Mouse (Mus musculus): ENCODE data around the gene Grn. TPM values are rescaled to one million over a fixed set of nuclear protein-coding genes. Genes with fewer than 3 reads are reported as not detected.
A peak's percentile ranks its signal among the peaks of the same experiment; 100 is the strongest.

The Grn gene
- polyA plus RNA-seq, 1 experiment from 2014 or later, result 215 TPM

DNA sequence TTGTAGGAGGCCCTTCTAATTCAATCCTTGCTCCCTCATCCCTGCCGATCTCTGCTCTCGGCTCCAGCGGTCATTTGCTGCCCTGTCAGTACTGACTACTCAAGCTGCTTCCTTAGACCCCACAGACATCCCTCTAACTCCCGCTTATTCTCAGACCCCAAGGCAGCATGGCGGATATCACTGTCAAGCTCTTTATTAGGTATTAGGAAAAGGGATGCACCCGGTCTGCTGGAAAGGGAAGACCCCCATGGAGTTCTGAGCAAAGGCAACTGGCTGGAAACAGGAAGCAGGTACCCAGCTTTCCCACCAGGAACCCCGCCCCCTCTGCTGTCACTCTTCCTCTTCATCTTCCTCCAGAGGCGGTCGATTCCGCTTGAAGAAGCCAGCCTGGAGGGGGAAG, 23.0 kb downstream of the Grn start:
- no peak for ATAC-seq (replicated peaks; ENCODE audit: extremely low read depth, insufficient read depth, low FRiP score)
- no peak overlapping the region for H3K27ac ChIP-seq (ENCODE audit: low read length)
- H3K9me3 ChIP-seq (replicated peaks; ENCODE audit: control insufficient read depth, low read length), result no peaks in the 10 kb centered on the region
- peaks cover 23% of the 10 kb centered on the region for H3K4me1 ChIP-seq (ENCODE audit: control insufficient read depth, insufficient read depth, low read length)
- 26% methylated on average over 10 of the region's 10 CpGs for WGBS
- no peak overlapping the region for H3K4me2 ChIP-seq (ENCODE audit: low read depth, low read length)
- no peak overlapping the region for H3K4me3 ChIP-seq (ENCODE audit: low read length)
- no peak overlapping the region for H3K9ac ChIP-seq (ENCODE audit: low read length)
- no peaks in the 10 kb centered on the region for H3K27me3 ChIP-seq (ENCODE audit: control insufficient read depth, insufficient read depth, low read length)
- no peaks in the 10 kb centered on the region for H3K36me3 ChIP-seq (ENCODE audit: control insufficient read depth, insufficient read depth)

DNA sequence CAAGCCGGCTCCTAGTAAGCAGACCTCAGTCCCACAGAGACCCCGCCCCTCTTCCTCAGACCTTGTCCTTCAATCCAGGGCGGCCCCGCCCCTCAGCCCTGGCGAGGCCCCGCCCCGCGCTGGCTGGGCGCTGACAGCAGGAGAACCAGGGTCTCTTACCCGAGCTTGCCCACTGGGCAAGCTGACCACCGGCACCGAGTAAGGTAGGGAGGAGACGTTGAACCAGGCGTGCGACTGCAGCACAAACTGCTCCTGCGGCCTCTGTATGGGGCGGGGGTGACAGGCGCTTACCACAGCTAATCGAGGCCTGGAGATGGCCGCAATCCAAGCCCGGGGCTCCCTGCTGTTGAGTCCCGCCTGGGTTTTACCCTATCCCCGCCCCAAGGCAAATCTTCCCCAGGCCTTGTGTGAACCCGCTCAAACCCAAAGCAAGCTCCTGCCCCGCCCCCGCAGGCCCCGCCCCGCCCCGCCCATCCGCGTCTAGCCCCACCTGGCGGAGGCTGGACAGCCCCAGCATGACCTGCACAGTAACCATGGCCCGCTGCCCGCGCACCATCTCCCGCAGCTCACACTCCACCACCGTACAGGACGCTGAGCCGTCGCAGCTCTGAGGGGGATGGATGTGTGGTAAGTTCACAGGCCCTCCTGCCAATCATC, 25.8 kb downstream of the Grn start:
- Histone ChIP-seq H3K27ac (ENCODE audit: low read length) (peak overlapping the region; percentile 56), H3K27me3 (ENCODE audit: control insufficient read depth, insufficient read depth, low read length) (peaks cover 6% of the 10 kb centered on the region; the same call in 1 of the 2 replicates), H3K9me3 (replicated peaks; ENCODE audit: control insufficient read depth, low read length) (no peaks in the 10 kb centered on the region)

DNA sequence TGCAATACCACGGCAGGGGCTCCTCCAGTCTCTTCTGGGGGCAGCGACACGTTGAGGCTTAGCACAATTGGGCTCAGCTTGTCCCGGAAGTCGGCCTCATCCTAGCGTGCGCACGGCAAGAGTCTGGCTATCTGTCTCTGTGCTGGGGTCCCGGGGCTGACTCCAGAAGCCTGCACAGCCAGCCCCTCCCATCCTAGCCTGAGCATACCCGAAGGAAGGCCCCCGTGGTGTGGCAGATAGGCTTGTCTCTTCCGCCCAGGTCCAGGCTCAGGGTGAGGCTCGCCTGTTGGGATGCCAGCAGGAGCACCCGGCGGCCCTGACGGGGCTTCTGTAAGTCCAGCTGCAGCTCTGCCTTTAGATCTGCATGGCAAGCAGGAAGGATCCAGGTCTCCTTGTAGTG, 30.4 kb downstream of the Grn start:
- Histone ChIP-seq H3K27me3 (ENCODE audit: control insufficient read depth, insufficient read depth, low read length) (peaks cover 6% of the 10 kb centered on the region; the same call in 1 of the 2 replicates), H3K4me3 (ENCODE audit: low read length) (no peak overlapping the region)
- 37% methylated on average over 16 of the region's 16 CpGs for WGBS

More for the DNA sequence above, 25.8 kb downstream of the Grn start:
- ATAC-seq (replicated peaks; ENCODE audit: extremely low read depth, insufficient read depth, low FRiP score), result peak; percentile 90
- WGBS, result 2% methylated on average over 39 of the region's 40 CpGs
- no peaks in the 10 kb centered on the region for H3K36me3 ChIP-seq (ENCODE audit: control insufficient read depth, insufficient read depth)
- peak overlapping the region; percentile 87 for H3K4me2 ChIP-seq (ENCODE audit: low read depth, low read length)
- H3K9ac ChIP-seq (ENCODE audit: low read length), result peak overlapping the region; percentile 64
- peak overlapping the region; percentile 54 for H3K4me3 ChIP-seq (ENCODE audit: low read length)
- H3K4me1 ChIP-seq (ENCODE audit: control insufficient read depth, insufficient read depth, low read length), result peaks cover 14% of the 10 kb centered on the region

DNA sequence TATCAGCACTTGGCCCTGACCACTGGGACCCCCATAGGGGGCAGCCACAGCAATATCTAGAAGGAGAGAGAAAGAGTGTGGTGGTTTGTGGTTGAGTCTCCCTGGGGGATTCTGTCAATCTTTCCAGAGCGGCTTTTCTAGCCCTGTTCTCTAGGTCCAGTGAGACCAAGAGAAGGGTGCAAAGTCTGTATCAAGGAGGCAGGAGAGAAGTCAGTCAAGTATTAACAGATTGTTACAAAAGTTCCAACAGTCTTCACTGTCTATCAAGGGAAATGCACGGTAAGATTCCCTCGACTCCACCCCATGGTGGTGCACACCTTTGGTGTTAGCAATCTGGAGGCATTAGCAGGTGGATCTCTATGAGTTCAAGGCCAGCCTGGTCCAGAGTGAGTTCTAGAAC, 31.6 kb downstream of the Grn start:
- 71% methylated on average over 3 of the region's 3 CpGs for WGBS
- H3K4me1 ChIP-seq (ENCODE audit: control insufficient read depth, insufficient read depth, low read length), result peaks cover 12% of the 10 kb centered on the region
- no peak for ATAC-seq (replicated peaks; ENCODE audit: extremely low read depth, insufficient read depth, low FRiP score)
- H3K9ac ChIP-seq (ENCODE audit: low read length), result no peak overlapping the region
- no peak overlapping the region for H3K4me3 ChIP-seq (ENCODE audit: low read length)
- H3K4me2 ChIP-seq (ENCODE audit: low read depth, low read length), result no peak overlapping the region
- no peak overlapping the region for H3K27ac ChIP-seq (ENCODE audit: low read length)
- no peaks in the 10 kb centered on the region for H3K36me3 ChIP-seq (ENCODE audit: control insufficient read depth, insufficient read depth)
- peaks cover 6% of the 10 kb centered on the region; the same call in 1 of the 2 replicates for H3K27me3 ChIP-seq (ENCODE audit: control insufficient read depth, insufficient read depth, low read length)
- H3K9me3 ChIP-seq (replicated peaks; ENCODE audit: control insufficient read depth, low read length), result no peaks in the 10 kb centered on the region

More for the DNA sequence above, 30.4 kb downstream of the Grn start:
- no peaks in the 10 kb centered on the region for H3K36me3 ChIP-seq (ENCODE audit: control insufficient read depth, insufficient read depth)
- peaks cover 10% of the 10 kb centered on the region for H3K4me1 ChIP-seq (ENCODE audit: control insufficient read depth, insufficient read depth, low read length)
- H3K4me2 ChIP-seq (ENCODE audit: low read depth, low read length), result no peak overlapping the region
- no peak overlapping the region for H3K9ac ChIP-seq (ENCODE audit: low read length)
- H3K27ac ChIP-seq (ENCODE audit: low read length), result no peak overlapping the region
- no peaks in the 10 kb centered on the region for H3K9me3 ChIP-seq (replicated peaks; ENCODE audit: control insufficient read depth, low read length)
- no peak for ATAC-seq (replicated peaks; ENCODE audit: extremely low read depth, insufficient read depth, low FRiP score)

DNA sequence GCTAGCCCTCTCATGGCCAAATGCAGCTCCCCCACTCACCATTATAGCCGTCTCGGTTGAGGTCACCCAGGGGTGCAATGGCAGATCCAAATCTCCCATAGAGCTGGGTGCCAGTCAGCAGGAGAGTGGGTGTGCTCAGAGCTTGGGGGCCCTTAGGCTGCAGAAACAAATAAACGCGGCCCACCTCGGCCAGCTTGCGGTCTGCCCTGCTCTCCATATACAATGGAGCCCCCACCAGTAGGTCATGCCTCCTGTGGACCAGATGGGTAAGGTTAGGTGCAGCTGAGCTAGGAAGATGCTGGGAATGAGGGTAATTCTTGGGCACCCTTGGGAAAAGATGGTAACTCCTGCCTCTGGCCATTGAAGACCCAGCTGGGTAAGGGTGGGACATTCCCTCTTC, 34.8 kb downstream of the Grn start:
- no peak for ATAC-seq (replicated peaks; ENCODE audit: extremely low read depth, insufficient read depth, low FRiP score)

DNA sequence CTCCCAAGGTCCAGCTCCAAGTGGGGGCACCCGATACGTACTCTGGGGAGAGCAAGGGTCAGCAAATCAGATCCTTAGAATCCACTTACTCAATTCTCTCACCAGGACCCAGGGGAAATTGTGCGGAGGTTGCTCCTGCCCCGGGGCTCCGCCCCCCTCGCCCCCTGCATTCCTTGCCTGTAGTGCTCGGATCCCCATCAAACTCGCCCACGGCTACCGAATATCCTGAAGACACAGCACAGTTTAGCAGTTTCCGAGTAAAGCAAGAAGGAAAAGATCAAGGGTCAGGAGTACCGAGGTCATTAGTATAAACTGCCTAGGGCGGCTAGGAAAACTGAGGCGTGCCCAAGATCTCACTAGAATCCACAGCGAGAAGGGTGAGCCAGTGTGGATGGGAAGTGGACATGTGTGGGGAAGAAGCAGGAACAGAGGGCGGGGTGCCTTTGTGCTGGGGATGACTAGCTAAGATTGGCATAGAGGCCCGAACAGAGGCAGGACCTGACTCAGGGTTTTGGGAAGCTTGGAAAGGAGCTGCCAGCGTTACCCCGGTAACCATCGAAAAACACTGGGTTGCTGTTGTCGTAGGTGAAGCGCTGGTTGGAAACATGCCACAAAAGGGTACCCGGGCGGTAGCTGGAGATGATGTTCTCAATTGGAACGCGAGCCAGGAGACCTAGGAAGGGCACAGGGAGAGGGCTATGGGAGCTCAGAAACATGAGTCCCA, 35.8 kb downstream of the Grn start:
- H3K4me1 ChIP-seq (ENCODE audit: control insufficient read depth, insufficient read depth, low read length), result peaks cover 16% of the 10 kb centered on the region
- H3K9ac ChIP-seq (ENCODE audit: low read length), result peak overlapping the region; percentile 7; the same call in 1 of the 2 replicates
- H3K27me3 ChIP-seq (ENCODE audit: control insufficient read depth, insufficient read depth, low read length), result no peaks in the 10 kb centered on the region
- H3K9me3 ChIP-seq (replicated peaks; ENCODE audit: control insufficient read depth, low read length), result no peaks in the 10 kb centered on the region
- no peak for ATAC-seq (replicated peaks; ENCODE audit: extremely low read depth, insufficient read depth, low FRiP score)
- WGBS, result 24% methylated on average over 26 of the region's 26 CpGs
- no peaks in the 10 kb centered on the region for H3K36me3 ChIP-seq (ENCODE audit: control insufficient read depth, insufficient read depth)
- H3K4me2 ChIP-seq (ENCODE audit: low read depth, low read length), result peak overlapping the region; percentile 34
- H3K27ac ChIP-seq (ENCODE audit: low read length), result peak overlapping the region; percentile 59; the same call in 1 of the 2 replicates
- H3K4me3 ChIP-seq (ENCODE audit: low read length), result no peak overlapping the region

More for the DNA sequence above, 34.8 kb downstream of the Grn start:
- no peaks in the 10 kb centered on the region for H3K36me3 ChIP-seq (ENCODE audit: control insufficient read depth, insufficient read depth)
- no peak overlapping the region for H3K9ac ChIP-seq (ENCODE audit: low read length)
- no peak overlapping the region for H3K4me3 ChIP-seq (ENCODE audit: low read length)
- peaks cover 16% of the 10 kb centered on the region for H3K4me1 ChIP-seq (ENCODE audit: control insufficient read depth, insufficient read depth, low read length)
- H3K27ac ChIP-seq (ENCODE audit: low read length), result no peak overlapping the region
- H3K9me3 ChIP-seq (replicated peaks; ENCODE audit: control insufficient read depth, low read length), result no peaks in the 10 kb centered on the region
- WGBS, result 94% methylated on average over 6 of the region's 6 CpGs
- H3K4me2 ChIP-seq (ENCODE audit: low read depth, low read length), result no peak overlapping the region
- H3K27me3 ChIP-seq (ENCODE audit: control insufficient read depth, insufficient read depth, low read length), result 0 out of 2 replicates have a peak, but pooled peaks cover under 1% of the 10 kb centered on the region

DNA sequence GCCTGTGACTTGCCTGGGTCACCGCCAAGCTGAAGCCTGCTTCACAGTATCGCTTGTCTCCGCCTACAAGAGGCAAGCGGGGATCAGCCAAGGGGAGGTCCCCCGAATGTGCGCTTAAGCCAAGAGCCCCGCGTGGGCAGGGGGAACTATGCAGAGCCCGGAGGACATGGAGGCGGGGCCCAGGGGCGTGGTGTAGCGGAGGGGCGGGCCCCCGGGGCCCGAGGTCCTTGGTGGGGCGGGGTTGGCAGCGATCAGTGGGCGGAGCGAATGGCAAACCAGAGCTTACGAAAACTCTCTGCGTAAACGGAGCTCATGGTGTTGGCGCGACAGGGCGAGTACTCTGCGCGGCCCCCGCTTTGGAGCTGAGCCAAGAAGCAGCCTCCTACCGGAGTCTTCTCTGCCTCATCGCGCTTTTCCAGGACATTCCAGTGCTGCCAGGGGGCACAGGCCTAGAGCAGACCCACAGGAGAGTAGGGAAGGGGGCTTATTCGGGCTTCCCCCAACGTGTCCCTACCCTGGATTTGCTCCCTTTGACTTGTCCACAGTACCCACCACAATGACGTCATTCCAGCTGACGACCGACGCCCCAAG, 37.0 kb downstream of the Grn start:
- no peaks in the 10 kb centered on the region for H3K9me3 ChIP-seq (replicated peaks; ENCODE audit: control insufficient read depth, low read length)
- peaks cover 16% of the 10 kb centered on the region for H3K4me1 ChIP-seq (ENCODE audit: control insufficient read depth, insufficient read depth, low read length)
- ATAC-seq (replicated peaks; ENCODE audit: extremely low read depth, insufficient read depth, low FRiP score), result peak; percentile 96
- peak overlapping the region; percentile 53 for H3K4me3 ChIP-seq (ENCODE audit: low read length)
- H3K27me3 ChIP-seq (ENCODE audit: control insufficient read depth, insufficient read depth, low read length), result no peaks in the 10 kb centered on the region
- H3K27ac ChIP-seq (ENCODE audit: low read length), result peak overlapping the region; percentile 81
- peak overlapping the region; percentile 67 for H3K9ac ChIP-seq (ENCODE audit: low read length)
- H3K4me2 ChIP-seq (ENCODE audit: low read depth, low read length), result peak overlapping the region; percentile 88
- H3K36me3 ChIP-seq (ENCODE audit: control insufficient read depth, insufficient read depth), result no peaks in the 10 kb centered on the region
- WGBS, result under 1% methylated on average over 37 of the region's 37 CpGs

DNA sequence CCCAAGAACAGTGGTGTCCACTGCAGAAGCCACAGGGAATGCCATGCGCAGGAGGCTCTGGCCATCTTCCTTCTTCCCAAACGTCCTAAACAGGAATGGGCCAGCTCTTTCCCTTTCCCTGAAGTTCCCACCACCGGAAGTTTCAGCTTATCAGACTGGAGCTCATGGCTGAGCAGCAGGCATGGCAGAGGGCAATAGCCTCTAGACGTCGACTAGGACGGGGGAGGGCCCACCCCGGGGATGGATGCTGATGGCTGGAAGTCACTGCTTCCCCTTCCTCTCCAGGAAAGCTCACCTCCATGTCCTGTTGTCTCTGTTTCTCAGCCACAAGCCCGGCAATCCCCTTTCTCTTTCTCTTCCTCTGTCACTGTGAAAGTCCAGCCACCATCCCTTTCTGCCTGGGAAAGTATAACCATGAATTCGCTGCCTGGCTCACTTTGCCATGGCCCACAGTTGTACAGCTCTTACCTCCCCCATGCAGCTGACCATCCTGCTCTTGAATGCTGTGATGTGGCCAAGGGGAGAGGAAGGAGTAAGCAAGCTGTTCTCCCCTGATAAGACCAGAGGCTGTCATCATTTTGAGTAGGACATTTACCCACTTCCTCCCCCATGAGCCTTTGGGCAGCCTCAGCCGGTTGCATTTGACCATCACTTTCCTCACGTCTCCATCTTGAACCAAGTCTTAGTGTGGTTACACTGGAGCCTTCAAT, 39.7 kb downstream of the Grn start, which contains the start of gene Itga2b:
Gene Itga2b, minus strand, starts transcription at position 475 of the 710 bp plus-strand sequence.
- 34% methylated on average over 11 of the region's 11 CpGs for WGBS
- no peak for ATAC-seq (replicated peaks; ENCODE audit: extremely low read depth, insufficient read depth, low FRiP score)
- H3K4me2 ChIP-seq (ENCODE audit: low read depth, low read length), result no peak within 1 kb of the TSS
- peaks cover 16% of the 10 kb centered on the region for H3K4me1 ChIP-seq (ENCODE audit: control insufficient read depth, insufficient read depth, low read length)
- no peak within 1 kb of the TSS for H3K9ac ChIP-seq (ENCODE audit: low read length)
- no peaks in the 10 kb centered on the region for H3K9me3 ChIP-seq (replicated peaks; ENCODE audit: control insufficient read depth, low read length)
- no peaks in the 10 kb centered on the region for H3K27me3 ChIP-seq (ENCODE audit: control insufficient read depth, insufficient read depth, low read length)
- no peak within 1 kb of the TSS for H3K27ac ChIP-seq (ENCODE audit: low read length)
- H3K36me3 ChIP-seq (ENCODE audit: control insufficient read depth, insufficient read depth), result 0 out of 2 replicates have a peak, but pooled peaks cover 2% of the 10 kb centered on the region
- no peak within 1 kb of the TSS for H3K4me3 ChIP-seq (ENCODE audit: low read length)
